Mouse (Mus musculus) B cell, adult (primary cell): ENCODE results near the gene Cst10. TPM values are rescaled to one million over a fixed set of nuclear protein-coding genes. Genes with fewer than 3 reads are reported as not detected.

Experiments
- total RNA-seq: library from RNA; stranded (reverse); gene quantifications from 4 replicates; pipeline ENCODE4 v1.2.4, GENCODE M21; 2023; ENCODE audit not compliant: inconsistent age

Gene Cst10
- not detected in 4 replicates for total RNA-seq

GRCm38 (mm10) chr2:149404757-149405156 is at the start of gene Cst10:
Gene Cst10 (plus strand): TSS chr2:149405057.

